Mouse (Mus musculus): ENCODE data around the gene Emb. TPM values are rescaled to one million over a fixed set of nuclear protein-coding genes. Genes with fewer than 3 reads are reported as not detected.
A peak's percentile ranks its signal among the peaks of the same experiment; 100 is the strongest.

Emb gene
- total and polyA plus RNA-seq, 3 experiments = 2.7 to 9.3 (median 8.8) TPM

GRCm38 (mm10) chr13:117216752-117217363 is 8.5 kb downstream of the Emb start:
- intact Hi-C loops (cut with DNase I) = no loop called here

DNA sequence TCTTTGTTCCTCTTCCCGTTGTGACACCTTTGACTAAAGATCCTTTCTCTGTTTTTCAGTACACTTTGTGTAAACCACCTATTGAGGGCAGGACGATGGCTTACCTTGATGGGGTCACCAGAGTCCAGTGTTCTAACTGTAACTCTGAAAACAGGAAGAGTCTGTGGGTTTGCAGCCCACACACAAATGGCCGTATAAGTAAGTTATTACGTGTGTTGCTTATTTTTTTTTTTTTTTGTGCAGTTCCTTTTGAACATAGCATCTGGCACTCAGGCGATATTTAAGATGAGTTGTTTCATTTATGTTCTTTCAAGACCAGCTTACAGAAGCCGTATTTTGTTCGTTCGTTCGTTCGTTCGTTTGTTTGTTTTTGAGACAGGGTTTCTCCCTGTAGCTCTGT is 9.3 kb downstream of the Emb start:
- Histone ChIP-seq H3K79me2 (replicated peaks; ENCODE audit: control insufficient read depth, insufficient read depth, low read length) (no peaks in the 10 kb centered on the region), H3K4me1 (ENCODE audit: control insufficient read depth, insufficient read depth, low read length) (no peaks in the 10 kb centered on the region), H3K9ac (ENCODE audit: low read depth, low read length) (no peak overlapping the region), H3K27me3 (ENCODE audit: control insufficient read depth, insufficient read depth, low read length) (peaks cover 9% of the 10 kb centered on the region), H3K4me3 (no peak overlapping the region), H3K27ac (no peak overlapping the region), H3K36me3 (ENCODE audit: control insufficient read depth, insufficient read depth, low read length) (no peaks in the 10 kb centered on the region)
- 72% methylated on average over 11 of the region's 11 CpGs for WGBS
- no peak for DNase-seq
- no peak for TF ChIP-seq EP300 (IDR thresholded peaks at IDR 0.05; ENCODE audit: insufficient read depth, low read depth, low read length)
- TF ChIP-seq CTCF (IDR thresholded peaks at IDR 0.05) = no peak
- TF ChIP-seq POLR2A (IDR thresholded peaks at IDR 0.05; ENCODE audit: insufficient read depth, low read depth, low read length) = no peak
- intact Hi-C loops (cut with DNase I) = no loop called here

More at GRCm38 (mm10) chr13:117216752-117217363, 8.5 kb downstream of the Emb start:
- no peak overlapping the region for H3K9ac ChIP-seq (ENCODE audit: low read depth, low read length)
- H3K36me3 ChIP-seq (ENCODE audit: control insufficient read depth, insufficient read depth, low read length) = no peaks in the 10 kb centered on the region
- TF ChIP-seq EP300 (IDR thresholded peaks at IDR 0.05; ENCODE audit: insufficient read depth, low read depth, low read length) (no peak), POLR2A (IDR thresholded peaks at IDR 0.05; ENCODE audit: insufficient read depth, low read depth, low read length) (no peak), CTCF (IDR thresholded peaks at IDR 0.05) (no peak)
- H3K27me3 ChIP-seq (ENCODE audit: control insufficient read depth, insufficient read depth, low read length) = peaks cover 9% of the 10 kb centered on the region
- DNase-seq = no peak
- no peak overlapping the region for H3K27ac ChIP-seq
- WGBS = 41% methylated on average over 9 of the region's 9 CpGs
- no peaks in the 10 kb centered on the region for H3K79me2 ChIP-seq (replicated peaks; ENCODE audit: control insufficient read depth, insufficient read depth, low read length)
- H3K4me3 ChIP-seq = no peak overlapping the region
- H3K4me1 ChIP-seq (ENCODE audit: control insufficient read depth, insufficient read depth, low read length) = no peaks in the 10 kb centered on the region

GRCm38 (mm10) chr13:117218092-117218491 is 9.8 kb downstream of the Emb start:
- TF ChIP-seq CTCF (IDR thresholded peaks at IDR 0.05) (no peak), EP300 (IDR thresholded peaks at IDR 0.05; ENCODE audit: insufficient read depth, low read depth, low read length) (no peak), POLR2A (IDR thresholded peaks at IDR 0.05; ENCODE audit: insufficient read depth, low read depth, low read length) (no peak)
- Histone ChIP-seq H3K4me1 (ENCODE audit: control insufficient read depth, insufficient read depth, low read length) (no peaks in the 10 kb centered on the region), H3K27me3 (ENCODE audit: control insufficient read depth, insufficient read depth, low read length) (peaks cover 9% of the 10 kb centered on the region), H3K27ac (no peak overlapping the region), H3K36me3 (ENCODE audit: control insufficient read depth, insufficient read depth, low read length) (no peaks in the 10 kb centered on the region), H3K79me2 (replicated peaks; ENCODE audit: control insufficient read depth, insufficient read depth, low read length) (no peaks in the 10 kb centered on the region), H3K9ac (ENCODE audit: low read depth, low read length) (no peak overlapping the region), H3K4me3 (no peak overlapping the region)
- intact Hi-C loops (cut with DNase I) = no loop called here
- WGBS = 93% methylated on average over 2 of the region's 2 CpGs
- DNase-seq = no peak

GRCm38 (mm10) chr13:117219871-117220500 is 11.7 kb downstream of the Emb start:
- H3K79me2 ChIP-seq (replicated peaks; ENCODE audit: control insufficient read depth, insufficient read depth, low read length) = no peaks in the 10 kb centered on the region
- TF ChIP-seq EP300 (IDR thresholded peaks at IDR 0.05; ENCODE audit: insufficient read depth, low read depth, low read length) (no peak), POLR2A (IDR thresholded peaks at IDR 0.05; ENCODE audit: insufficient read depth, low read depth, low read length) (no peak), CTCF (IDR thresholded peaks at IDR 0.05) (no peak)
- H3K27me3 ChIP-seq (ENCODE audit: control insufficient read depth, insufficient read depth, low read length) = peaks cover 9% of the 10 kb centered on the region
- H3K36me3 ChIP-seq (ENCODE audit: control insufficient read depth, insufficient read depth, low read length) = no peaks in the 10 kb centered on the region
- no peak for DNase-seq
- H3K27ac ChIP-seq = no peak overlapping the region
- no peaks in the 10 kb centered on the region for H3K4me1 ChIP-seq (ENCODE audit: control insufficient read depth, insufficient read depth, low read length)
- intact Hi-C loops (cut with DNase I) = no loop called here
- no peak overlapping the region for H3K9ac ChIP-seq (ENCODE audit: low read depth, low read length)
- H3K4me3 ChIP-seq = peak overlapping the region; percentile 33; the same call in 1 of the 2 replicates
- 22% methylated on average over 16 of the region's 16 CpGs for WGBS

GRCm38 (mm10) chr13:117220501-117221321 is 12.4 kb downstream of the Emb start, which contains the start of gene Gm17509:
TSS of gene Gm17509 (minus strand) at chr13:117221075.
- intact Hi-C loops (cut with DNase I) = no loop called here
- H3K4me1 ChIP-seq (ENCODE audit: control insufficient read depth, insufficient read depth, low read length) = no peaks in the 10 kb centered on the region
- H3K27me3 ChIP-seq (ENCODE audit: control insufficient read depth, insufficient read depth, low read length) = peaks cover 9% of the 10 kb centered on the region
- peak within 1 kb of the TSS; percentile 50 for H3K9ac ChIP-seq (ENCODE audit: low read depth, low read length)
- WGBS = 1% methylated on average over 67 of the region's 67 CpGs
- H3K79me2 ChIP-seq (replicated peaks; ENCODE audit: control insufficient read depth, insufficient read depth, low read length) = no peaks in the 10 kb centered on the region
- peak; percentile 37 to 58 for DNase-seq
- peak within 1 kb of the TSS; percentile 33 for H3K4me3 ChIP-seq
- TF ChIP-seq POLR2A (IDR thresholded peaks at IDR 0.05; ENCODE audit: insufficient read depth, low read depth, low read length) (no peak), CTCF (IDR thresholded peaks at IDR 0.05) (no peak), EP300 (IDR thresholded peaks at IDR 0.05; ENCODE audit: insufficient read depth, low read depth, low read length) (no peak)
- no peaks in the 10 kb centered on the region for H3K36me3 ChIP-seq (ENCODE audit: control insufficient read depth, insufficient read depth, low read length)
- no peak within 1 kb of the TSS for H3K27ac ChIP-seq

Measured in heart, adult 2 months (tissue).